Mouse (Mus musculus) kidney, postnatal 14 days (tissue): ENCODE results near the gene Asic2.

Experiments
- DNase-seq: peaks from one replicate; pipeline ENCODE4 v3.0.0; 2022; ENCODE audit warnings: mixed read lengths

Asic2 gene

DNA sequence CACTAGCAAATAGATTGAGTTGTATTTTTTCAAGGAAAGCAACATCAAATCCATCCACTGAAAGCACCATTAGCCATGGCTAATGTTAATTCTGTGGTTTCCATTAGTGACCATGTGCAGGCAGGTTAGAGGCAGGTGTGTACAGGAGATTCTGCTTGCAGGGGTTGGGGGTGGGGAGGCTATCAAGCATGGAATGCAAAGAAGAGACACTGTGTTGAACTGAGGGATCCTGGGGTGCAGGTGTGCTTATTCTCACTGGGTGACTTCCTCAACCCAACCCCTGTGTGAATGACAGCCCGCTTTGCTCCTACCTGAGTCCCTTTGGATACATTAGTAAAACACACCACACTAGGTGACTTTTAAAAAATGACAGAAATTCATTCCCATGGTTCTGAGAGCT lies 20.2 kb downstream of the Asic2 start:
- no peak for DNase-seq

DNA sequence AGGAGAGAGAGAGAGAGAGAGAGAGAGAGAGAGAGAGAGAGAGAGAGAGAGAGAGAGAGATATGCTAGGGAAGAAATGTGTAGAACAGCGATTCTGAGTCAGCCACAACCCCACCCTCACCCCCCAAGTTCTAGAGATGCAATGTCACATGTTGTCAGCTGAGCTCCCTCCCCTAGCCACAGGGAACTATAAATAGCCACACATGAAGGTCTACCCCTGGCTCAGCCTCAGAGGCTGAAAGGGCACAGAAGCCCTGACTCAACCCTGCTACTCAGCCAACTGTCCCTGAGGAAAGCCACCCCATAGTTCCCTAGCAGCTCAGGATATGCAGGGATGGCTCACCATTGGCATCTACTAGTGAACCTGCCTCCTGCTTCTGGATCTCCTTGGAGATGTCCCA lies 26.1 kb downstream of the Asic2 start:
- DNase-seq = no peak

GRCm38 (mm10) chr11:81940988-81941387 lies 27.3 kb downstream of the Asic2 start:
- DNase-seq = peak; percentile 6

GRCm38 (mm10) chr11:81937516-81937915 lies 30.7 kb downstream of the Asic2 start:
- no peak for DNase-seq

DNA sequence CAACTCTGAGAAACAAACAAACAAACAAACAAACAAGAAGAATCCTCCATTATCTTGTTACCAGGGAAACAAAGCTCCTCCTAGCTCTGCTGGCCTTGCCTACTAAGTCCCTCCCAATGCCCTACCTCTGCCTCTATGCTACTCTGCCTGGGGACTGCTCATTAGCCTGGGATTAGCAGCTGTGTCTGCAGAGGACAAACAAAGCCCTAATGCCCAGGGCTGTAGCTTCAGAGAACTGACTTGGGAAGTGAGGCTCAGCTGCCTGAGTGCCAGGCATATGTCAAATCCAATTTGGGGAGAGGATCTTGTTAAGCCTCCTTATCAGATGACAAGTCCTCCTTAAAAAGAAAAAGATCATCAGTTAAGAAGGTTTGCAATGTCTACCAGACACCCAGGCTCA lies 41.9 kb downstream of the Asic2 start:
- no peak for DNase-seq

DNA sequence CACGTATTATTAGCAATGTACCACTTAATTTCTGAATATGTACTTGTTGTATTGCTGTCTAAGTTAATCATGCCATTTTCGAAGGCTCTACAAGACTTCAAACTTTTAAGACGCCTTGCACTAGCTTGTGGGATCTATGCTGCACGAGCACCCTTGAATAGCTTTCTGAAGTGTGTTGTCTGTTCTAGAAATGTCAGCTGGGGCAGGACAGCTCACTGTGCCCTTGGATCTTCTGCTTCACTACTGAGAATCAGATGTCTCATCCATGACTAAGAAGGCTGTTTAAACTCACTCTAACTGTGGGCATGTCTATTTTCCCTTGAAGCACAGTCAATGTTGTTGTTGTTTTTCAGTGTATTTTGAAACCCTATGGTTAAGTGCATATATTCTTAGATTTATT lies 44.6 kb downstream of the Asic2 start:
- DNase-seq = no peak

DNA sequence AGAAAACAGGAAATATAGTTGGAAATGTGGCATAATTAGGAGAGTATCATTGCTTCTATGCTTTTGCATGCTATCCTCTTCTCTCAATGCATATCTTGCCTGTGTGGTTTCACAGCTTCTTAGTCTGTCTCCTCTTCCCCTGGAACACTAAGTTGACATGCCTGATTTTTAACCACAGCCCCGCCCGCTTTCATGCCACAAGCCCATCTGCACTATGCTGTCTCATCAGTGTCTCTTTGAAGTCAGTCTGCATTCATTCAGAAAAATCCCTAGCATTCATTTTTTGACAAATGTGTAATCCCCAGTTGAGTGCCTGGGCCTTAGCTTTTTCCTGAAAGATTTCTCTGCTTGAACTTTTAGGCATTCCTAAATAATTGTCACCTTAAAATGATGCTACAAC lies 45.2 kb downstream of the Asic2 start:
- no peak for DNase-seq

DNA sequence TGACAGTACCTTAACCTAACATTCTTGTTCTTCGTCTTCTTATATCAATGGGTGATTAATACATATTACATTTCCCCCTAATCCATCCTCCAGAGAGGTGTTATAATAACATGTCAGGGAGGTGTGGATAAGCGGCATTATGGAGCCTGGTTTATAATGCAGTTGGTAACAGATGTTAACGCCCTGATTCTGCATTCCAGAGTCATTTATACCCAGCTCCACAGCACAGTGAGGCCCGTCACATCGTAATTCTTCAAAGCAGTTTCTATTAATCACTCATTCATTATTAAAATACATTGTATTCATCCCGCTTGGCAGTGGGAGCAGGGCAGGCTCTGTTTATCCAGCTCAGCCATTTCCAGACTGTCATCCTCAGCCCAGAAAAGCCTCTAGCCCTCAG lies 52.8 kb downstream of the Asic2 start:
- DNase-seq = no peak

- no peak for DNase-seq
These were observed 55.2 kb downstream of the Asic2 start for GRCm38 (mm10) chr11:81913071-81913470.

GRCm38 (mm10) chr11:81909397-81909894 lies 58.8 kb downstream of the Asic2 start:
- no peak for DNase-seq

- no peak for DNase-seq
These were observed 59.5 kb downstream of the Asic2 start for GRCm38 (mm10) chr11:81908760-81909159.

- no peak for DNase-seq
These were observed 65.9 kb downstream of the Asic2 start for GRCm38 (mm10) chr11:81902318-81902717.

DNA sequence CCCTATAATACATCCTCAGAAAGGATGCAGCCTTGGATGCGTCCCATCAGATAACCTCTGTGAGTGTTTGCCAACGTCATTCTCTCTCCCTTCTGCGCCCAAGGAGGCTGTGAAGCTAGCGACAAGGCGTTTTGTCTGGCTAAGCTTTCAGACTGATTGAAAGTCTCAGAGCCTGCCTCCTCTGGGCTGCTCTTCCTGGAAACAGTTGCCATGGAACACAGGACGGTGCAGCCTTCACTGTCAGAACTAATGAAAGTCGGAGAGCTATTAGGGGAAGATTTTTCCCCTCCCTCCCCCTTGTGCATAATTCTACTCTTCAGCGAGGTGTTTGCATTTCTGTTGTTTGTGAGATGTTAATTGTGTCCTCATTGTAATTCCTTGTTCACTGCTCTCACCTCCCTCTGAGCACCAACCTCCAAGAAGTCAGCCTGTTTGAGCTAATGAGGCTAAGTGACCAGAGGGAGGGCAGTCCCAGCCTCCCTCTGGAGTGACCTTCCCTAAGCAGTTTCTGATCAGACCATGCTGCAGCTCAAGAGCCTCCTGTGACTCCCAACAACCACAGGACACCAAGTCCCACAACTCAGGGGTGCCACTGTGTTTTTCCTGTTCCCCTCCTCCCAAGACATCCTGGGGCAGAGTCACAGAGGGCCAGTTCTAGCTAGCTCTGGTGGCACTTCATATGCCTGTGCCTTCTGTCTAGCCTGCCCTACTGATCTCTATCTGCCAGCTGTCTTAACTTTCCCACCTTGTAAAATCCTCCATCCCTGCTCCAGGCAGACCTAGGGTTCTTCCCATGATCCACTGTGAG lies 70.5 kb downstream of the Asic2 start:
- no peak for DNase-seq

- no peak for DNase-seq
These were observed 71.7 kb downstream of the Asic2 start for GRCm38 (mm10) chr11:81896511-81896910.

DNA sequence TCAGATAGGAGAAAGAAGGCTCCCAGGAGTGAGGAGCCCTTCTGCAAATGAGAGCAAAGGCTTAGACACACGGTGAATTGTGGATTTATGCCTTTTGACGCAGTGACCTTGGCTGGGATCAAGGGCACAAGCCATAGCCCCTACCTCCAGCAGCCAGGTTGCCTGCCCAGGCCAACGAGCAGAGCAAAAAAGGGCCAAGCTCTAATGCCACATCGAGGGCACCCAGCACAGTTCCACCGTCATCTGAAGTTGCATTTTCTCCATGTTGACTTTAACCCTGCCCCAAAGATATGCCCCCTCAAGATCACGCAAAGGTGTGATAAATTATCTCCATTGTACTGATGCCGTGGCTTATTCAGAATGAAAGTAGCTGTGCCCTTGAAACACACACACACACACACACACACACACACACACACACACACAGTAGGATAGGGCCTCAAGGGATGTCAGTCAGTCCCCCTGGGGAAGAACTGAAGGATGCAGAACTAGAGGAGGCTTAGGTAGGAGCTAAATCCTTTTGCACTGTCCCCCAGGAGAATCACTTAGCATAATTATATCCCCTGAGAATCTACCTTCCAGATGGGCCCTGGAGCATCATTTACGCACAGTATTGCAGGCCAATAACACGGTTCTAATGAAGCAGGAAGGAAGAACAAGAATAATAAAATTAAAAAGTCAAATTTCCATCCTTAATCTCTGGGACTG lies 96.6 kb downstream of the Asic2 start:
- no peak for DNase-seq

- no peak for DNase-seq
These were observed 102.4 kb downstream of the Asic2 start for GRCm38 (mm10) chr11:81865661-81866382.

- DNase-seq = no peak
These were observed 107.8 kb downstream of the Asic2 start, which contains the start of gene 5530401A14Rik for GRCm38 (mm10) chr11:81860250-81860972. Gene 5530401A14Rik, plus strand, starts transcription at chr11:81860673.

- DNase-seq = no peak
These were observed 120.3 kb downstream of the Asic2 start for GRCm38 (mm10) chr11:81847773-81848490.

DNA sequence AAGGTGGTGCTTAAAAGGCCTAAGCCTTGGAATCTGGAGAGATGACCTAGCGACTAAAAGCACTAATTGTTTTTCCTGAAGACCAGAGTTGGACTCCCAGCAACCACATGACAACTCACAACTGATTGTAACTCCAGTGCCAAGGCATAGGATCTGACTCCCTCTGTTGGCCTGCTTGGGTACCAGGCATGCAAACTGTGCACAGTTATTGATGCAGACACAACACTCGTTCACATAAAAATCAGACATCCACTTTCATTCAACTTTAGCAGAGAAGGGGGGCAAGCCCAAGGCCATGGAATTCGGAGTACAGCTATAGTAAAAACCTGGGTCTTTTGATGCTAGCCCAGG lies 122.6 kb downstream of the Asic2 start:
- DNase-seq = no peak

DNA sequence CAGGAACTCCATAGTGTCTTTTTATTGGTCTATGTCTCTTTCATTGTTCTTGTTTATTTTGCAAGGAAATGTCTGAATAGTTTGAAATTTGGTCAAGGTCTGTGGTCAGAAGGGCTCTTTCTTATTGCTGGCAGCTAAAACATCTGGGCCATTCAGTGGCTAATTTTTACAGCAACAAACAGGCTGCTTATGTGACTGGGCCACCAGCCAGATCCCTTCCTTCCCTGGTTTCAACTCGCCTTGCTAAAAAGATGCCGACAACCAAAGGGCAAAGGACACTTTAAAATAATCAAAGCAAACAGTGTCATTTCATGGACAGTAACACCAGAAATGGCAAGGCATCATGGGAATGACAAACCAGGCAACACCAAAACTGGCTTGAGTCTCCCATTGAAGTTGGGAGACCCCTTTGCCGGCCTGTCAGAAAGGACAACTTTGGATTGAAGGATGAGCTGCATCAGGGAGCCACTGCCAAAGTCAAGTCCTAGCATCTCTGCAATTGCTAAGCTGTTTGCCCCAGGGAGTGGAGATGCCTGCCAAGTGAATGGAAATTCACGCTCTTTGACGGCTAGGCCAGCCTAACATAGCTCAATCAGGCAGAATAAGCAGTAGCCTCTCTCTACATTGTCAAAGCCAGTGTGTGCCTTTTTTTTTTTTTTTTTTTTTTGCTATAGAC lies 123.1 kb downstream of the Asic2 start:
- peak; percentile 52 for DNase-seq

GRCm38 (mm10) chr11:81841001-81841400 lies 127.3 kb downstream of the Asic2 start:
- DNase-seq = peak; percentile 73

- no peak for DNase-seq
These were observed 129.8 kb downstream of the Asic2 start for GRCm38 (mm10) chr11:81838426-81838825.
